Mouse (Mus musculus): ENCODE results near the gene Fam171a1. TPM values are rescaled to one million over a fixed set of nuclear protein-coding genes. Genes with fewer than 3 reads are reported as not detected.
A peak's percentile ranks its signal among the peaks of the same experiment; 100 is the strongest.
"Not testable (repeated sequence)": the region's sequence is repeated elsewhere in the genome, so short reads cannot be mapped to it uniquely, and the experiment has no call there.

The Fam171a1 gene
- 58.6 and 62.0 TPM in 2 replicates for polyA plus RNA-seq (2015; fragmentation: Nextera tagmentation; extraction: Ambion mirVana)

DNA sequence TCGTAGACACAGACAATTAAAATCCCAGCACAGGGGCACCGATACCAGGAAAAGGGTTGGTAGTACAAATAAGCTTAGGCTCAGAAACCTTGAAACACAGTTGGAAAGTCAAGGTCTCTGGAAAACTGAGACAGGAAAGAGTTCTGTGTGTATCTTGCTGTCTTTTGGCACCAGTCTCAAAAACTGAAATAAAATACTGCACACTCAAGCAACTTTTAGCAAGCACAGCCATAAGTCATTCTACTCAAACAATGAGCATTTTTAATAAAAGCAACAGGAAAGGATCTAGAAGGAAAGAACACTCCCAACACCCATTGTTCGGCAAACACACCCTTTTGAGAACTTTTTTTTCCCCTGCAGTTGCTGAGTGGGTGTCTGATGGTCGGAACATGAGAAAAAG is at the start of gene Fam171a1:
TSS of gene Fam171a1 (plus strand) at position 359 of the 400 bp plus-strand sequence.
- H3K27ac ChIP-seq (ENCODE audit: low read length) = peak within 1 kb of the TSS; percentile 85
- H3K4me3 ChIP-seq (ENCODE audit: low read length) = peak within 1 kb of the TSS; percentile 16; the same call in 1 of the 2 replicates
- H3K27me3 ChIP-seq (ENCODE audit: insufficient read depth, low read length) = no peaks in the 10 kb centered on the region
- H3K9me3 ChIP-seq (ENCODE audit: low read length) = no peaks in the 10 kb centered on the region
- ATAC-seq (ENCODE audit: low FRiP score, low TSS enrichment) = no peak
- H3K36me3 ChIP-seq (ENCODE audit: insufficient read depth, low read length) = no peaks in the 10 kb centered on the region
- 59% methylated on average over 4 of the region's 4 CpGs for WGBS
- H3K4me1 ChIP-seq (ENCODE audit: insufficient read depth, low read length) = 0 out of 2 replicates have a peak, but pooled peaks cover 3% of the 10 kb centered on the region
- peak within 1 kb of the TSS; percentile 23 for H3K4me2 ChIP-seq (replicated peaks; ENCODE audit: low read depth, low read length)
- H3K9ac ChIP-seq (replicated peaks; ENCODE audit: low read length) = no peak within 1 kb of the TSS

DNA sequence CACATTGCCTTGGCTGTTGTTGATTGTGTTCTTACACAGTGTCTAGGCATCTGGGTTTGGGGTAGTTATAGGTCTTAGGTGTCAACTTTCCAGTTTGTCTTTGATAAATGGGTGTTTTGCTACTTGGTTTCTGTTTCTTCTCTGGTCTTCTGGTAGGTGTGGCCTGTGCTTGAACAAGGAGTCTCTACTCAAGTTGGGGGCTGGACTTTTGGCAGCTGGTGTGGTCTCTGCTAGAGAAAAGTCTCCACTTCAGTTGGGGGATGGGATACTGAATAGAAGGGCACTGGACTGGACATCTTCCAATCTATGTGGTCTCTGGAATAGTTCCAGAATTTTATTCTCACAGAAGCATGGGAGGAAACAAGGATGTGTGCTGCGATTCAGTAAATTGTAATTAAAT is 44.9 kb upstream of the Fam171a1 start:
- Histone ChIP-seq H3K4me3 (ENCODE audit: low read length) (no peak overlapping the region), H3K4me1 (ENCODE audit: insufficient read depth, low read length) (no peaks in the 10 kb centered on the region), H3K27ac (ENCODE audit: low read length) (no peak overlapping the region), H3K9me3 (ENCODE audit: low read length) (0 out of 2 replicates have a peak, but pooled peaks cover 6% of the 10 kb centered on the region), H3K36me3 (ENCODE audit: insufficient read depth, low read length) (no peaks in the 10 kb centered on the region), H3K4me2 (replicated peaks; ENCODE audit: low read depth, low read length) (no peak overlapping the region), H3K9ac (replicated peaks; ENCODE audit: low read length) (no peak overlapping the region), H3K27me3 (ENCODE audit: insufficient read depth, low read length) (no peaks in the 10 kb centered on the region)
- ATAC-seq (ENCODE audit: low FRiP score, low TSS enrichment) = no peak
- WGBS = 87% methylated on average over 1 of the region's 1 CpGs

- H3K27me3 ChIP-seq (ENCODE audit: insufficient read depth, low read length); H3K9me3 ChIP-seq (ENCODE audit: low read length); H3K27ac ChIP-seq (ENCODE audit: low read length); H3K9ac ChIP-seq (replicated peaks; ENCODE audit: low read length); H3K4me1 ChIP-seq (ENCODE audit: insufficient read depth, low read length); H3K4me3 ChIP-seq (ENCODE audit: low read length); ATAC-seq (ENCODE audit: low FRiP score, low TSS enrichment); H3K4me2 ChIP-seq (replicated peaks; ENCODE audit: low read depth, low read length); H3K36me3 ChIP-seq (ENCODE audit: insufficient read depth, low read length): not testable (repeated sequence)
- WGBS = 81% methylated on average over 3 of the region's 3 CpGs
These were observed 25.7 kb upstream of the Fam171a1 start for GRCm38 (mm10) chr2:3088361-3088760.

DNA sequence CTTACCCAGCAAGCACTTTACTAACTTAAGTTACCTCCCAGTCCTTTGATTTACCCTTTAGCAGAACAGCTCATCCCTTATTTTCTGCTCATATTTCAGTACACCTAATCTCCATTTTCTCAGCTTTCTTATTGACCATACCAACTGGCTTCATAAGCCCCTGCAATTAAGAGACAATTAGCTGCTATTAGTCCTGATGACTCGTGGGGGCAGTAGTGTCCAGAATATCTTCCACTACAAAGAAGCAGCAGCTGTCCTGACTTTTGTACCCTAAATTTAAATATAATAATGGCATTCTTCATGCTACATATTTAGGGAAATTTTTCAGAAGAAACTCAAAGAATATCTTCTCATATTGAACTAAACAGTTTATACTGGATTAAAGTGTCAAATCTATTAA is 24.8 kb upstream of the Fam171a1 start:
- Histone ChIP-seq H3K4me1 (ENCODE audit: insufficient read depth, low read length) (no peaks in the 10 kb centered on the region), H3K4me2 (replicated peaks; ENCODE audit: low read depth, low read length) (no peak overlapping the region), H3K36me3 (ENCODE audit: insufficient read depth, low read length) (no peaks in the 10 kb centered on the region), H3K27ac (ENCODE audit: low read length) (no peak overlapping the region), H3K9me3 (ENCODE audit: low read length) (no peaks in the 10 kb centered on the region), H3K4me3 (ENCODE audit: low read length) (no peak overlapping the region), H3K9ac (replicated peaks; ENCODE audit: low read length) (no peak overlapping the region), H3K27me3 (ENCODE audit: insufficient read depth, low read length) (no peaks in the 10 kb centered on the region)
- no peak; the same call in 1 of the 2 replicates for ATAC-seq (ENCODE audit: low FRiP score, low TSS enrichment)
- WGBS = 24% methylated on average over 1 of the region's 1 CpGs

- Histone ChIP-seq H3K27me3 (ENCODE audit: insufficient read depth, low read length) (no peaks in the 10 kb centered on the region), H3K9ac (replicated peaks; ENCODE audit: low read length) (no peak overlapping the region), H3K36me3 (ENCODE audit: insufficient read depth, low read length) (no peaks in the 10 kb centered on the region), H3K4me2 (replicated peaks; ENCODE audit: low read depth, low read length) (no peak overlapping the region), H3K4me3 (ENCODE audit: low read length) (no peak overlapping the region), H3K9me3 (ENCODE audit: low read length) (peaks cover 3% of the 10 kb centered on the region), H3K4me1 (ENCODE audit: insufficient read depth, low read length) (no peaks in the 10 kb centered on the region), H3K27ac (ENCODE audit: low read length) (no peak overlapping the region)
- no peak for ATAC-seq (ENCODE audit: low FRiP score, low TSS enrichment)
- 80% methylated on average over 1 of the region's 1 CpGs for WGBS
These were observed 17.9 kb upstream of the Fam171a1 start for GRCm38 (mm10) chr2:3096101-3096500.

- Histone ChIP-seq H3K27me3 (ENCODE audit: insufficient read depth, low read length) (no peaks in the 10 kb centered on the region), H3K4me3 (ENCODE audit: low read length) (no peak overlapping the region), H3K36me3 (ENCODE audit: insufficient read depth, low read length) (no peaks in the 10 kb centered on the region), H3K27ac (ENCODE audit: low read length) (no peak overlapping the region), H3K4me2 (replicated peaks; ENCODE audit: low read depth, low read length) (no peak overlapping the region), H3K9me3 (ENCODE audit: low read length) (peaks cover 3% of the 10 kb centered on the region), H3K4me1 (ENCODE audit: insufficient read depth, low read length) (no peaks in the 10 kb centered on the region), H3K9ac (replicated peaks; ENCODE audit: low read length) (no peak overlapping the region)
- WGBS = 80% methylated on average over 4 of the region's 4 CpGs
- no peak for ATAC-seq (ENCODE audit: low FRiP score, low TSS enrichment)
These were observed 14.1 kb upstream of the Fam171a1 start for GRCm38 (mm10) chr2:3099971-3100370.

GRCm38 (mm10) chr2:3101292-3101957 is 12.6 kb upstream of the Fam171a1 start:
- no peak for ATAC-seq (ENCODE audit: low FRiP score, low TSS enrichment)

GRCm38 (mm10) chr2:3102360-3102759 is 11.7 kb upstream of the Fam171a1 start:
- peaks cover 3% of the 10 kb centered on the region for H3K9me3 ChIP-seq (ENCODE audit: low read length)
- H3K4me2 ChIP-seq (replicated peaks; ENCODE audit: low read depth, low read length) = no peak overlapping the region
- H3K4me1 ChIP-seq (ENCODE audit: insufficient read depth, low read length) = 0 out of 2 replicates have a peak, but pooled peaks cover under 1% of the 10 kb centered on the region
- no peak overlapping the region for H3K27ac ChIP-seq (ENCODE audit: low read length)
- H3K36me3 ChIP-seq (ENCODE audit: insufficient read depth, low read length) = no peaks in the 10 kb centered on the region
- 44% methylated on average over 3 of the region's 3 CpGs for WGBS
- no peaks in the 10 kb centered on the region for H3K27me3 ChIP-seq (ENCODE audit: insufficient read depth, low read length)
- H3K9ac ChIP-seq (replicated peaks; ENCODE audit: low read length) = no peak overlapping the region
- H3K4me3 ChIP-seq (ENCODE audit: low read length) = no peak overlapping the region
- no peak; the same call in 1 of the 2 replicates for ATAC-seq (ENCODE audit: low FRiP score, low TSS enrichment)

More at GRCm38 (mm10) chr2:3101292-3101957, 12.6 kb upstream of the Fam171a1 start:
- no peak overlapping the region for H3K4me3 ChIP-seq (ENCODE audit: low read length)
- no peaks in the 10 kb centered on the region for H3K4me1 ChIP-seq (ENCODE audit: insufficient read depth, low read length)
- peaks cover 3% of the 10 kb centered on the region for H3K9me3 ChIP-seq (ENCODE audit: low read length)
- H3K4me2 ChIP-seq (replicated peaks; ENCODE audit: low read depth, low read length) = no peak overlapping the region
- H3K9ac ChIP-seq (replicated peaks; ENCODE audit: low read length) = no peak overlapping the region
- no peaks in the 10 kb centered on the region for H3K36me3 ChIP-seq (ENCODE audit: insufficient read depth, low read length)
- H3K27me3 ChIP-seq (ENCODE audit: insufficient read depth, low read length) = no peaks in the 10 kb centered on the region
- no peak overlapping the region for H3K27ac ChIP-seq (ENCODE audit: low read length)
- WGBS = 84% methylated on average over 2 of the region's 2 CpGs

DNA sequence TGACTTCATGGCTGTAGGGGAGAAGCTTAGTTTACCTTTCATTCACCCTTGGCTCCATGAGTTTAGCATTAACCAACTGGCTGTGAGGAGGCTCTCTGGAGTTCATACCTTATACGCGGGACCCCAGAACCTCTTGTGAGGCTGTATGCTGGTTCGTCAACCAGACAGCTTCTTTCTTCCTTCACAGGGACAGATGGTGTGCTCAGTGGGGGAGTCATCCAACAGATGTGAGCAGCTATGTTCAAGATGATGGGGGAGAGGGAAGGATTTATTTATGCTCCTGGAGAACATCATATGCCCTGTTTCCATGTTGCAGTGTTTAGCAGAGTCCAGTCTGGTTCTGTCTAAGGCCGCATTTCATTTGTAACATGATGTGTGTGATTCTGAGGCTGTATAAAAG is 6.6 kb upstream of the Fam171a1 start:
- Histone ChIP-seq H3K9me3 (ENCODE audit: low read length) (no peaks in the 10 kb centered on the region), H3K27ac (ENCODE audit: low read length) (0 out of 2 replicates have a peak overlapping the region, but pooled peaks have one; percentile 34), H3K4me1 (ENCODE audit: insufficient read depth, low read length) (0 out of 2 replicates have a peak, but pooled peaks cover 3% of the 10 kb centered on the region), H3K9ac (replicated peaks; ENCODE audit: low read length) (no peak overlapping the region), H3K27me3 (ENCODE audit: insufficient read depth, low read length) (no peaks in the 10 kb centered on the region), H3K4me3 (ENCODE audit: low read length) (no peak overlapping the region), H3K36me3 (ENCODE audit: insufficient read depth, low read length) (no peaks in the 10 kb centered on the region), H3K4me2 (replicated peaks; ENCODE audit: low read depth, low read length) (no peak overlapping the region)
- 0 out of 2 replicates have a peak, but pooled peaks have one; percentile 54 for ATAC-seq (ENCODE audit: low FRiP score, low TSS enrichment)
- WGBS = 77% methylated on average over 4 of the region's 4 CpGs

- no peaks in the 10 kb centered on the region for H3K27me3 ChIP-seq (ENCODE audit: insufficient read depth, low read length)
- H3K36me3 ChIP-seq (ENCODE audit: insufficient read depth, low read length) = no peaks in the 10 kb centered on the region
- no peak overlapping the region for H3K9ac ChIP-seq (replicated peaks; ENCODE audit: low read length)
- H3K27ac ChIP-seq (ENCODE audit: low read length) = no peak overlapping the region
- no peak overlapping the region for H3K4me2 ChIP-seq (replicated peaks; ENCODE audit: low read depth, low read length)
- H3K4me3 ChIP-seq (ENCODE audit: low read length) = no peak overlapping the region
- no peaks in the 10 kb centered on the region for H3K9me3 ChIP-seq (ENCODE audit: low read length)
- WGBS = 94% methylated on average over 3 of the region's 3 CpGs
- 0 out of 2 replicates have a peak, but pooled peaks cover 7% of the 10 kb centered on the region for H3K4me1 ChIP-seq (ENCODE audit: insufficient read depth, low read length)
- no peak for ATAC-seq (ENCODE audit: low FRiP score, low TSS enrichment)
These were observed 5.6 kb upstream of the Fam171a1 start for GRCm38 (mm10) chr2:3108431-3108830.
